12 mouse cellular contexts compared by ENCODE assay signal in genomic region chr13:30765906-30766305, GRCm38 (mm10). TPM values are rescaled to one million over a fixed set of nuclear protein-coding genes. Genes with fewer than 3 reads are reported as not detected.
"Had no signal": no experiment of that assay in that cellular context is flagged by ENCODE, and none has a peak within 500 bp of the region (broad histone marks: within the 10 kb centered on the region; RNA-seq: fewer than 3 reads in every experiment).

No protein-coding gene starts in this region.

- H3K4me3 ChIP-seq: layer of hippocampus, adult 2 months; limb, embryonic 13.5 days; midbrain, embryonic 10.5 days; neural tube, embryonic 12.5 days had no signal

- H3K4me1 ChIP-seq: limb, embryonic 13.5 days; midbrain, embryonic 10.5 days; neural tube, embryonic 12.5 days had no signal

- H3K27me3 ChIP-seq: limb, embryonic 13.5 days; neural tube, embryonic 12.5 days had no signal

- H3K36me3 ChIP-seq: limb, embryonic 13.5 days; midbrain, embryonic 10.5 days; neural tube, embryonic 12.5 days had no signal

- H3K9me3 ChIP-seq: limb, embryonic 13.5 days; midbrain, embryonic 10.5 days; neural tube, embryonic 12.5 days had no signal

- H3K9ac ChIP-seq: limb, embryonic 13.5 days; liver, embryonic 14.5 days; neural tube, embryonic 12.5 days had no signal

- ATAC-seq: intestine, embryonic 16.5 days had no signal

- H3K4me2 ChIP-seq: limb, embryonic 13.5 days; neural tube, embryonic 12.5 days had no signal

- H3K27ac ChIP-seq: layer of hippocampus, adult 2 months; limb, embryonic 13.5 days; liver, embryonic 14.5 days; midbrain, embryonic 10.5 days; neural tube, embryonic 12.5 days had no signal

- DNase-seq: kidney, adult 8-10 months; kidney, postnatal 25 days; left cerebral cortex, postnatal 4 days; lung, adult 18-20 months; lung, postnatal 4 days; midbrain, embryonic 14.5 days had no signal

RNA-seq across cellular contexts. Expression of gene Irf4, which starts 16.9 kb away (rescaled TPM):
- polyA plus RNA-seq: midbrain, embryonic 10.5 days had no signal
